Mouse (Mus musculus) limb, embryonic 11.5 days (tissue): Measurements from ENCODE around the gene Gigyf2. TPM values are rescaled to one million over a fixed set of nuclear protein-coding genes. Genes with fewer than 3 reads are reported as not detected.

ENCODE experiments used
- ATAC-seq: fragments of 200-750 bp; cut with Nextera tagmentation; 2 replicates; pipeline ENCODE4 v1.8.0; 2017; ENCODE audit warnings: low read depth; ENCODE audit not compliant: insufficient number of reproducible peaks, low FRiP score, low TSS enrichment
- DNase-seq: peaks from one replicate; pipeline ENCODE4 v3.0.0-alpha.2; 2015; ENCODE audit warnings: low spot score
- H3K27ac ChIP-seq: fragments of 300-500 bp; sonication (generic); replicated peaks from 2 replicates; pipeline ENCODE4 v1.5.1; 2014; ENCODE audit warnings: low read depth, mild to moderate bottlenecking, low read length
- H3K27me3 ChIP-seq: fragments of 300-500 bp; sonication (generic); 2 replicates; pipeline ENCODE4 v1.6.1; 2014; ENCODE audit warnings: mild to moderate bottlenecking, low read length, mixed read lengths; ENCODE audit not compliant: control insufficient read depth, insufficient read depth
- H3K36me3 ChIP-seq: fragments of 300-500 bp; sonication (generic); 2 replicates; pipeline ENCODE4 v1.6.1; 2014; ENCODE audit warnings: mild to moderate bottlenecking, low read length, moderate library complexity, mixed read lengths; ENCODE audit not compliant: control insufficient read depth, insufficient read depth
- H3K4me1 ChIP-seq: fragments of 300-500 bp; sonication (generic); 2 replicates; pipeline ENCODE4 v1.6.1; 2014; ENCODE audit warnings: low read length, mixed read lengths; ENCODE audit not compliant: control insufficient read depth, insufficient read depth
- H3K4me2 ChIP-seq: fragments of 300-500 bp; sonication (generic); 2 replicates; pipeline ENCODE4 v1.6.1; 2014; ENCODE audit warnings: low read depth, mild to moderate bottlenecking, moderate library complexity; ENCODE audit not compliant: severe bottlenecking
- H3K4me3 ChIP-seq: fragments of 300-500 bp; sonication (generic); 2 replicates; pipeline ENCODE4 v1.5.1; 2014; ENCODE audit warnings: low read depth, low read length
- H3K9ac ChIP-seq: fragments of 300-500 bp; sonication (generic); 2 replicates; pipeline ENCODE4 v1.6.1; 2014; ENCODE audit warnings: mild to moderate bottlenecking, low read length
- H3K9me3 ChIP-seq: fragments of 300-500 bp; sonication (generic); 2 replicates; pipeline ENCODE4 v1.6.1; 2016; ENCODE audit warnings: low read length; ENCODE audit not compliant: control insufficient read depth
- WGBS: fragments of 180-500 bp; shearing (Covaris S2); extraction: QIAGEN DNeasy Blood & Tissue Kit; methylation state at CpG from one replicate; pipeline ENCODE4 v1.1.7; 2014; 5-methylcytosine and 5-hydroxymethylcytosine counted together
- polyA plus RNA-seq: library from polyadenylated mRNA; unstranded; fragments of >200 nt; fragmentation: Nextera tagmentation; extraction: Ambion mirVana; gene quantifications from 2 replicates; pipeline ENCODE4 v1.2.1, GENCODE M21; 2014

Gene Gigyf2
- polyA plus RNA-seq, 1 experiment from 2014 or later, result 47.3 TPM

- H3K9me3 ChIP-seq, result no peaks in the 10 kb centered on the region
- under 1% methylated on average over 41 of the region's 53 CpGs for WGBS
- DNase-seq (peak; percentile 68), ATAC-seq (peak; percentile 54)
- H3K4me2 ChIP-seq, result peak overlapping the region; percentile 74
- peaks cover 2% of the 10 kb centered on the region; the same call in 1 of the 2 replicates for H3K36me3 ChIP-seq
- H3K27me3 ChIP-seq, result no peaks in the 10 kb centered on the region
- 0 out of 2 replicates have a peak, but pooled peaks cover 3% of the 10 kb centered on the region for H3K4me1 ChIP-seq
- peak overlapping the region; percentile 92 for H3K27ac ChIP-seq
- peak overlapping the region; percentile 95 for H3K9ac ChIP-seq
- H3K4me3 ChIP-seq, result peak overlapping the region; percentile 98
Observed at GRCm38 (mm10) chr1:87327165-87327861, 515 bp downstream of the Gigyf2 start.

GRCm38 (mm10) chr1:87331774-87332173, 5.0 kb downstream of the Gigyf2 start:
- Histone ChIP-seq H3K4me3 (no peak overlapping the region), H3K9ac (no peak overlapping the region), H3K9me3 (no peaks in the 10 kb centered on the region), H3K27ac (no peak overlapping the region), H3K36me3 (peaks cover 2% of the 10 kb centered on the region; the same call in 1 of the 2 replicates), H3K4me2 (no peak overlapping the region), H3K27me3 (no peaks in the 10 kb centered on the region), H3K4me1 (0 out of 2 replicates have a peak, but pooled peaks cover 3% of the 10 kb centered on the region)
- WGBS, result 96% methylated on average over 4 of the region's 4 CpGs
- DNase-seq (no peak), ATAC-seq (no peak)

- Histone ChIP-seq H3K4me1 (no peaks in the 10 kb centered on the region), H3K36me3 (no peaks in the 10 kb centered on the region), H3K4me2 (no peak overlapping the region), H3K9me3 (no peaks in the 10 kb centered on the region), H3K27ac (no peak overlapping the region), H3K9ac (no peak overlapping the region), H3K4me3 (no peak overlapping the region), H3K27me3 (no peaks in the 10 kb centered on the region)
- no peak for DNase-seq
- WGBS, result 80% methylated on average over 2 of the region's 2 CpGs
- no peak for ATAC-seq
Observed at GRCm38 (mm10) chr1:87350576-87350975, 23.8 kb downstream of the Gigyf2 start.

GRCm38 (mm10) chr1:87360276-87360675, 33.5 kb downstream of the Gigyf2 start:
- no peak for ATAC-seq

GRCm38 (mm10) chr1:87378024-87378560, 51.3 kb downstream of the Gigyf2 start:
- no peak overlapping the region for H3K27ac ChIP-seq
- no peak for DNase-seq
- H3K4me2 ChIP-seq, result no peak overlapping the region
- ATAC-seq, result no peak
- no peaks in the 10 kb centered on the region for H3K9me3 ChIP-seq
- H3K4me1 ChIP-seq, result no peaks in the 10 kb centered on the region
- no peaks in the 10 kb centered on the region for H3K27me3 ChIP-seq
- H3K9ac ChIP-seq, result no peak overlapping the region
- no peak overlapping the region for H3K4me3 ChIP-seq
- 85% methylated on average over 3 of the region's 3 CpGs for WGBS
- H3K36me3 ChIP-seq, result peaks cover 3% of the 10 kb centered on the region; the same call in 1 of the 2 replicates

More at GRCm38 (mm10) chr1:87360276-87360675, 33.5 kb downstream of the Gigyf2 start:
- no peak overlapping the region for H3K4me2 ChIP-seq
- 0 out of 2 replicates have a peak, but pooled peaks cover under 1% of the 10 kb centered on the region for H3K36me3 ChIP-seq
- no peak overlapping the region for H3K4me3 ChIP-seq
- H3K27ac ChIP-seq, result no peak overlapping the region
- WGBS, result 79% methylated on average over 1 of the region's 1 CpGs
- DNase-seq, result no peak
- no peaks in the 10 kb centered on the region for H3K4me1 ChIP-seq
- H3K9ac ChIP-seq, result no peak overlapping the region
- no peaks in the 10 kb centered on the region for H3K27me3 ChIP-seq
- no peaks in the 10 kb centered on the region for H3K9me3 ChIP-seq

- no peak for ATAC-seq
Observed at GRCm38 (mm10) chr1:87379919-87380318, 53.1 kb downstream of the Gigyf2 start.

GRCm38 (mm10) chr1:87381152-87381551, 54.4 kb downstream of the Gigyf2 start:
- H3K27me3 ChIP-seq, result no peaks in the 10 kb centered on the region
- DNase-seq, result no peak
- no peak for ATAC-seq
- H3K4me3 ChIP-seq, result no peak overlapping the region
- H3K4me2 ChIP-seq, result no peak overlapping the region
- WGBS, result 92% methylated on average over 3 of the region's 3 CpGs
- H3K9ac ChIP-seq, result no peak overlapping the region
- no peak overlapping the region for H3K27ac ChIP-seq
- H3K9me3 ChIP-seq, result no peaks in the 10 kb centered on the region
- H3K4me1 ChIP-seq, result no peaks in the 10 kb centered on the region
- H3K36me3 ChIP-seq, result no peaks in the 10 kb centered on the region

More at GRCm38 (mm10) chr1:87379919-87380318, 53.1 kb downstream of the Gigyf2 start:
- no peak overlapping the region for H3K4me3 ChIP-seq
- no peak for DNase-seq
- H3K27me3 ChIP-seq, result no peaks in the 10 kb centered on the region
- H3K4me1 ChIP-seq, result no peaks in the 10 kb centered on the region
- H3K4me2 ChIP-seq, result no peak overlapping the region
- H3K27ac ChIP-seq, result no peak overlapping the region
- WGBS, result 83% methylated on average over 1 of the region's 1 CpGs
- no peaks in the 10 kb centered on the region for H3K9me3 ChIP-seq
- no peak overlapping the region for H3K9ac ChIP-seq
- no peaks in the 10 kb centered on the region; the same call in 1 of the 2 replicates for H3K36me3 ChIP-seq

GRCm38 (mm10) chr1:87386436-87387092, 59.8 kb downstream of the Gigyf2 start:
- ATAC-seq, result no peak
- Histone ChIP-seq H3K4me1 (no peaks in the 10 kb centered on the region), H3K4me3 (no peak overlapping the region), H3K27ac (no peak overlapping the region), H3K36me3 (peaks cover 4% of the 10 kb centered on the region; the same call in 1 of the 2 replicates), H3K27me3 (no peaks in the 10 kb centered on the region), H3K4me2 (no peak overlapping the region), H3K9ac (no peak overlapping the region), H3K9me3 (no peaks in the 10 kb centered on the region)
- DNase-seq, result no peak
- WGBS, result 83% methylated on average over 9 of the region's 9 CpGs
